Mouse (Mus musculus): ENCODE data around the gene Ncapd2. TPM values are rescaled to one million over a fixed set of nuclear protein-coding genes. Genes with fewer than 3 reads are reported as not detected.

The Ncapd2 gene
- total and polyA plus RNA-seq, 2 experiments from 2014 or later = 24.5 to 85.4 TPM

- Histone ChIP-seq H3K4me2 (ENCODE audit: low read depth, low read length) (no peak overlapping the region), H3K9ac (replicated peaks; ENCODE audit: low read depth, low read length) (no peak overlapping the region), H3K9me3 (replicated peaks; ENCODE audit: control insufficient read depth, low read length) (no peaks in the 10 kb centered on the region), H3K36me3 (replicated peaks; ENCODE audit: control insufficient read depth, insufficient read depth, low read length) (peaks cover 75% of the 10 kb centered on the region), H3K4me1 (ENCODE audit: control insufficient read depth, insufficient read depth) (peaks cover 7% of the 10 kb centered on the region; the same call in 1 of the 2 replicates), H3K27ac (ENCODE audit: low read depth) (no peak overlapping the region), H3K4me3 (ENCODE audit: low read depth, low read length) (no peak overlapping the region), H3K27me3 (ENCODE audit: control insufficient read depth, insufficient read depth, low read length) (no peaks in the 10 kb centered on the region)
- WGBS = 88% methylated on average over 20 of the region's 20 CpGs
- ATAC-seq (ENCODE audit: insufficient read depth, low read depth) (no peak), DNase-seq (ENCODE audit: low spot score) (no peak)
- TF ChIP-seq EP300 (IDR thresholded peaks at IDR 0.05; ENCODE audit: low read depth) = no peak
- no peak for TF ChIP-seq CTCF (IDR thresholded peaks at IDR 0.05; ENCODE audit: low read depth)
Measured at GRCm38 (mm10) chr6:125129710-125130402, 61.6 kb downstream of the Ncapd2 start.

- no peaks in the 10 kb centered on the region for H3K9me3 ChIP-seq (replicated peaks; ENCODE audit: control insufficient read depth, low read length)
- H3K36me3 ChIP-seq (replicated peaks; ENCODE audit: control insufficient read depth, insufficient read depth, low read length) = peaks cover 75% of the 10 kb centered on the region
- DNase-seq (ENCODE audit: low spot score) = no peak
- ATAC-seq (ENCODE audit: insufficient read depth, low read depth) = no peak
- H3K27ac ChIP-seq (ENCODE audit: low read depth) = no peak overlapping the region
- H3K9ac ChIP-seq (replicated peaks; ENCODE audit: low read depth, low read length) = no peak overlapping the region
- no peaks in the 10 kb centered on the region for H3K27me3 ChIP-seq (ENCODE audit: control insufficient read depth, insufficient read depth, low read length)
- H3K4me3 ChIP-seq (ENCODE audit: low read depth, low read length) = no peak overlapping the region
- no peak overlapping the region for H3K4me2 ChIP-seq (ENCODE audit: low read depth, low read length)
- TF ChIP-seq CTCF (IDR thresholded peaks at IDR 0.05; ENCODE audit: low read depth) (no peak), EP300 (IDR thresholded peaks at IDR 0.05; ENCODE audit: low read depth) (no peak)
- peaks cover 7% of the 10 kb centered on the region; the same call in 1 of the 2 replicates for H3K4me1 ChIP-seq (ENCODE audit: control insufficient read depth, insufficient read depth)
- WGBS = 84% methylated on average over 12 of the region's 12 CpGs
Measured at GRCm38 (mm10) chr6:125128724-125129123, 62.8 kb downstream of the Ncapd2 start.

- H3K9ac ChIP-seq (replicated peaks; ENCODE audit: low read depth, low read length) = no peak overlapping the region
- H3K27me3 ChIP-seq (ENCODE audit: control insufficient read depth, insufficient read depth, low read length) = no peaks in the 10 kb centered on the region
- 90% methylated on average over 8 of the region's 8 CpGs for WGBS
- H3K36me3 ChIP-seq (replicated peaks; ENCODE audit: control insufficient read depth, insufficient read depth, low read length) = peaks cover 96% of the 10 kb centered on the region
- H3K9me3 ChIP-seq (replicated peaks; ENCODE audit: control insufficient read depth, low read length) = no peaks in the 10 kb centered on the region
- DNase-seq (ENCODE audit: low spot score) = no peak
- H3K4me1 ChIP-seq (ENCODE audit: control insufficient read depth, insufficient read depth) = no peaks in the 10 kb centered on the region
- no peak overlapping the region for H3K4me3 ChIP-seq (ENCODE audit: low read depth, low read length)
- no peak for ATAC-seq (ENCODE audit: insufficient read depth, low read depth)
- H3K27ac ChIP-seq (ENCODE audit: low read depth) = no peak overlapping the region
- no peak overlapping the region for H3K4me2 ChIP-seq (ENCODE audit: low read depth, low read length)
- TF ChIP-seq CTCF (IDR thresholded peaks at IDR 0.05; ENCODE audit: low read depth) = no peak
- no peak for TF ChIP-seq EP300 (IDR thresholded peaks at IDR 0.05; ENCODE audit: low read depth)
Measured at GRCm38 (mm10) chr6:125119387-125119786, 72.1 kb downstream of the Ncapd2 start.

Small RNA genes within 50 kb of the gene (microRNA-seq; reads per million reads assigned to microRNA genes)
- gene Mir3098 = 1.1 reads per million
- not detected for gene Mir8113

Other genes with a start within 250 kb of the Ncapd2 start
- gene Cops7a, start 226.2 kb downstream of the Ncapd2 start, total RNA-seq (2014; rRNA removed; ENCODE audit: low replicate concordance) = 203 and 241 TPM in 2 replicates
- gene Cops7a, start 226.2 kb downstream of the Ncapd2 start, polyA plus RNA-seq (2015; fragmentation: Nextera tagmentation; extraction: Ambion mirVana) = 130 and 134 TPM in 2 replicates
- gene Pianp, start 195.0 kb downstream of the Ncapd2 start, total RNA-seq (2014; rRNA removed; ENCODE audit: low replicate concordance) = not detected in 2 replicates
- 0.37 TPM in 2 replicates for gene Pianp, start 195.0 kb downstream of the Ncapd2 start, polyA plus RNA-seq (2015; fragmentation: Nextera tagmentation; extraction: Ambion mirVana)
- 18.4 and 20.4 TPM in 2 replicates for gene Zfp384, start 182.6 kb downstream of the Ncapd2 start, total RNA-seq (2014; rRNA removed; ENCODE audit: low replicate concordance)
- 5.4 and 5.5 TPM in 2 replicates for gene Zfp384, start 182.6 kb downstream of the Ncapd2 start, polyA plus RNA-seq (2015; fragmentation: Nextera tagmentation; extraction: Ambion mirVana)
- 41.9 and 48.7 TPM in 2 replicates for gene Ing4, start 151.9 kb downstream of the Ncapd2 start, total RNA-seq (2014; rRNA removed; ENCODE audit: low replicate concordance)
- gene Ing4, start 151.9 kb downstream of the Ncapd2 start, polyA plus RNA-seq (2015; fragmentation: Nextera tagmentation; extraction: Ambion mirVana) = 54.1 and 59.1 TPM in 2 replicates
- 2.6 and 6.0 TPM in 2 replicates for gene Acrbp, start 142.0 kb downstream of the Ncapd2 start, total RNA-seq (2014; rRNA removed; ENCODE audit: low replicate concordance)
- 2.2 and 2.7 TPM in 2 replicates for gene Acrbp, start 142.0 kb downstream of the Ncapd2 start, polyA plus RNA-seq (2015; fragmentation: Nextera tagmentation; extraction: Ambion mirVana)
- not detected in 2 replicates for gene Lpar5, start 123.8 kb downstream of the Ncapd2 start, total RNA-seq (2014; rRNA removed; ENCODE audit: low replicate concordance)
- gene Lpar5, start 123.8 kb downstream of the Ncapd2 start, polyA plus RNA-seq (2015; fragmentation: Nextera tagmentation; extraction: Ambion mirVana) = 0.12 TPM in 1 of 2 replicates, not detected in the other
- gene Chd4, start 95.7 kb downstream of the Ncapd2 start, total RNA-seq (2014; rRNA removed; ENCODE audit: low replicate concordance) = 82.2 and 98.0 TPM in 2 replicates
- gene Chd4, start 95.7 kb downstream of the Ncapd2 start, polyA plus RNA-seq (2015; fragmentation: Nextera tagmentation; extraction: Ambion mirVana) = 55.5 and 58.1 TPM in 2 replicates
- 21.4 and 22.9 TPM in 2 replicates for gene Nop2, start 59.8 kb downstream of the Ncapd2 start, total RNA-seq (2014; rRNA removed; ENCODE audit: low replicate concordance)
- gene Nop2, start 59.8 kb downstream of the Ncapd2 start, polyA plus RNA-seq (2015; fragmentation: Nextera tagmentation; extraction: Ambion mirVana) = 20.6 and 25.3 TPM in 2 replicates
- gene Iffo1, start 46.5 kb downstream of the Ncapd2 start, total RNA-seq (2014; rRNA removed; ENCODE audit: low replicate concordance) = 10.6 and 41.9 TPM in 2 replicates
- gene Iffo1, start 46.5 kb downstream of the Ncapd2 start, polyA plus RNA-seq (2015; fragmentation: Nextera tagmentation; extraction: Ambion mirVana) = 10.5 and 12.3 TPM in 2 replicates
- gene Gapdh, start 25.2 kb downstream of the Ncapd2 start, total RNA-seq (2014; rRNA removed; ENCODE audit: low replicate concordance) = 6,647 and 7,476 TPM in 2 replicates
- gene Gapdh, start 25.2 kb downstream of the Ncapd2 start, polyA plus RNA-seq (2015; fragmentation: Nextera tagmentation; extraction: Ambion mirVana) = 3,728 and 4,065 TPM in 2 replicates
- gene Mrpl51, start 100 bp upstream of the Ncapd2 start, total RNA-seq (2014; rRNA removed; ENCODE audit: low replicate concordance) = 109 and 165 TPM in 2 replicates
- gene Mrpl51, start 100 bp upstream of the Ncapd2 start, polyA plus RNA-seq (2015; fragmentation: Nextera tagmentation; extraction: Ambion mirVana) = 426 and 447 TPM in 2 replicates
- gene Vamp1, start 23.9 kb upstream of the Ncapd2 start, total RNA-seq (2014; rRNA removed; ENCODE audit: low replicate concordance) = 3.6 and 8.2 TPM in 2 replicates
- 5.0 and 5.4 TPM in 2 replicates for gene Vamp1, start 23.9 kb upstream of the Ncapd2 start, polyA plus RNA-seq (2015; fragmentation: Nextera tagmentation; extraction: Ambion mirVana)
- 0.93 and 4.5 TPM in 2 replicates for gene Tapbpl, start 40.2 kb upstream of the Ncapd2 start, total RNA-seq (2014; rRNA removed; ENCODE audit: low replicate concordance)
- gene Tapbpl, start 40.2 kb upstream of the Ncapd2 start, polyA plus RNA-seq (2015; fragmentation: Nextera tagmentation; extraction: Ambion mirVana) = 3.9 and 4.5 TPM in 2 replicates
- 3.4 TPM in 1 of 2 replicates, not detected in the other for gene Cd27, start 45.3 kb upstream of the Ncapd2 start, total RNA-seq (2014; rRNA removed; ENCODE audit: low replicate concordance)
- gene Cd27, start 45.3 kb upstream of the Ncapd2 start, polyA plus RNA-seq (2015; fragmentation: Nextera tagmentation; extraction: Ambion mirVana) = 1.3 and 1.6 TPM in 2 replicates
- not detected in 2 replicates for gene Tuba3a, start 94.3 kb upstream of the Ncapd2 start, total RNA-seq (2014; rRNA removed; ENCODE audit: low replicate concordance)
- gene Tuba3a, start 94.3 kb upstream of the Ncapd2 start, polyA plus RNA-seq (2015; fragmentation: Nextera tagmentation; extraction: Ambion mirVana) = not detected in 2 replicates
- gene Ltbr, start 122.2 kb upstream of the Ncapd2 start, total RNA-seq (2014; rRNA removed; ENCODE audit: low replicate concordance) = 76.7 and 93.9 TPM in 2 replicates
- gene Ltbr, start 122.2 kb upstream of the Ncapd2 start, polyA plus RNA-seq (2015; fragmentation: Nextera tagmentation; extraction: Ambion mirVana) = 37.7 and 38.3 TPM in 2 replicates
- gene Scnn1a, start 129.0 kb upstream of the Ncapd2 start, total RNA-seq (2014; rRNA removed; ENCODE audit: low replicate concordance) = 0.46 and 1.3 TPM in 2 replicates
- gene Scnn1a, start 129.0 kb upstream of the Ncapd2 start, polyA plus RNA-seq (2015; fragmentation: Nextera tagmentation; extraction: Ambion mirVana) = 0.37 and 0.46 TPM in 2 replicates
- gene Tnfrsf1a, start 157.7 kb upstream of the Ncapd2 start, total RNA-seq (2014; rRNA removed; ENCODE audit: low replicate concordance) = 37.1 and 52.8 TPM in 2 replicates
- 39.8 and 40.1 TPM in 2 replicates for gene Tnfrsf1a, start 157.7 kb upstream of the Ncapd2 start, polyA plus RNA-seq (2015; fragmentation: Nextera tagmentation; extraction: Ambion mirVana)
- gene Plekhg6, start 189.1 kb upstream of the Ncapd2 start, total RNA-seq (2014; rRNA removed; ENCODE audit: low replicate concordance) = not detected in 2 replicates
- 0.05 and 0.10 TPM in 2 replicates for gene Plekhg6, start 189.1 kb upstream of the Ncapd2 start, polyA plus RNA-seq (2015; fragmentation: Nextera tagmentation; extraction: Ambion mirVana)

Measured in heart, postnatal 0 days (tissue).